Mouse (Mus musculus): Measurements from ENCODE around the gene Tbc1d10b. TPM values are rescaled to one million over a fixed set of nuclear protein-coding genes. Genes with fewer than 3 reads are reported as not detected.

The Tbc1d10b gene
- 11.7 TPM for polyA plus RNA-seq (2017; shearing (Covaris generic))

DNA sequence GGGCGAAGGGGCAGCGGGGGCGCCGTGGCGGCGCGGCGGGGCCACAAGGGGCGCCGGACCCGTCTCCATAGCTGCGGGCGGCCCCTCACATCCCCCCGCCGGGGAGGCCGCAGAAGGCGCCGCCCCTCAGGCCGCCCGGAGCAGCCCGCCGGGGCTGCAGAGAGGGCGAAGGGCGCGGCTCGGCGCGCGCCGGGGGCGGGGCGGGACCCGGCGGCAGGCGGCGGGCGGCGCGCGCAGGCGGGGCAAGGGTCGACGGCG lies at the start of gene Tbc1d10b:
TSS of gene Tbc1d10b (minus strand) at position 174 of the 258 bp plus-strand sequence.

DNA sequence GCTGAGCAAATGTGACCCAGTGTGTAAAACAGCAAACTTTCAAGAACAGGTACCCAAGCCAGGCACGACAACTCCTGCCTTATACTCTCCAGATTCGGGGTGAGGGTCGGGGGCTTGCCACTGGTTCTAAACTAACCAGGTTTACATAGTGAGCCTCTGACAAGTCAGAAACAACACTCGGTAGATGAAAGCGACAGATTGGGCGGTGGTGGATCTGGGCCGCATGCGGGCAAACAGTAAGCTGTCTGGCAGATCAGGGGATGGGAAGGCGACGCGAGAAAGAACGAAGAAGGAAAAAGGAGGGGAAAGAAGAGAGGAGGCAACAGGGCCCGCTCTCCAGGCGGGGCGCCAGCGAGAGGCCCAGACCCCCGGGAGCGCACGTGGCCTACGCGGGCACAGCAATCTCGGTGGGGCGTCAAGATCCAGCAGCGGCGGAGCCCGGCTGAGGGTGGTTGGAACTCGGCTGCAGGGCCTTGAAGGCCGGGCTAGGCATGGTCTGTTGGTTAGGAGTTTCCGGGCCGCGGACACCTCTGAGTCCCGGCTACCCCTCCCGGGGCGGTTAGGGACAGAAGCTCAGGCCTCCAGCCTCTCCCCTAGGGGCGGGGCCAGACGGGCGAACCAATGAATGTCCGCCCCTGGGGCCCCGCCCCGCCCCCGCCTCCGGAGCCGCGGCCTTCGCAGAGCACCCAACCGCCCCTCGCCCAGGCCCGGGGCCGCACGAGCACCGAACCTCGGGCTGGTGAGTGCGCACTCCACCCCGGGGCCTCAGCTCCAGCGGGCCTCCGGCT lies 35.8 kb upstream of the Tbc1d10b start, which contains the start of gene Zfp771:
TSS of gene Zfp771 (plus strand) at position 405 of the 788 bp plus-strand sequence.

GRCm38 (mm10) chr7:127232622-127233367 lies 24.5 kb upstream of the Tbc1d10b start, which contains the start of the genes Zfp553 and Sept1:
Gene Zfp553, plus strand, starts transcription at chr7:127233061.
Gene Sept1, minus strand, starts transcription at chr7:127233130.

DNA sequence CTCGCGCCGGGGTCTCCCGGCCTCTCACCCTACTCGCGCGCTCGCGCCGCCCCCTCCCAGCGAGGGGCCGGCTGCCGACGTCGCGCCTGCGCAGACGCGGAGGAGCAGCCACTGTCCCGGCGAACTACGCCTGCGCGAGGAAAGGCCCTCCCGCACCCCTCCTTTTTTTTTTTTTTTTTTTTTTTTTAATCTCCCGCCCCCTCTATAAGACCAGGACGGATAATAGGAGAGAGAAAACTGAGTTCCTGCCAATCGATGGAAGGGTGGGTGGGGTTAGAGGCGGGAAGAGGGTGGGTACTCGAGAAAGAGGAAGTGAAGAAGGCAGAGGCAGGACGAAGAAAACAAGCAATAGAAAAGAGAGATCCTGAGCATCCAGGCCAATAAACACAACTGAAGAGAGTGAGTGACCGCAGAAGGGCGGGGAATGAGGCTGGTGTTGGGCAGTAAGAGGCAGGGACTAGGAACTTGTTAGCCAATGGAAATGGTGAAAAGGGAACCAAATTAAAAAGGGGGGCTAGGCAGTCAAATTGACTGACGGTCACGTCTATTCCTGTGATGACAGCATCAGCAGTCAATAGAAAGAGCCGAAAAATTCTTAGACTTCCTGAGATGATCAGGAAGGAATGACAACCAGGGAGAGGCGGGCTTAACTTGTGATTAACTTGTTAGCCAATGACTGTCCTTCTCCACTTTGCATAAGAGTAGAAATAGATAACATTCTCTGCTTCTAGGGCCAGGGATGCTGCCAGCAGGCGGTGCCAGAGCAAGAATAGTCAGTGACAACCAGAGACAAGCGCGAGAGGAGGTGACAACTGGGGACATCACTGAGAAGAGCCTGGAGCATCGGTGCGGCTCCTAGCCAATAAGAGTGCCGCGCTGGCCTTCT lies 528 bp upstream of the Tbc1d10b start, which contains the start of gene Mylpf:
TSS of gene Mylpf (plus strand) at position 338 of the 886 bp plus-strand sequence.

GRCm38 (mm10) chr7:127195544-127196295 lies 12.5 kb downstream of the Tbc1d10b start, which contains the start of gene Cd2bp2:
Gene Cd2bp2, minus strand, starts transcription at chr7:127196050.

Other genes starting within 250 kb of the Tbc1d10b start
- gene Cdipt, start 232.6 kb downstream of the Tbc1d10b start, polyA plus RNA-seq (2017; shearing (Covaris generic)), result 358 TPM
- gene Cdiptos, start 232.4 kb downstream of the Tbc1d10b start, polyA plus RNA-seq (2017; shearing (Covaris generic)), result 3.1 TPM
- 61.2 TPM for gene Mvp, start 193.8 kb downstream of the Tbc1d10b start, polyA plus RNA-seq (2017; shearing (Covaris generic))
- gene Pagr1b, start 192.0 kb downstream of the Tbc1d10b start, polyA plus RNA-seq (2017; shearing (Covaris generic)), result 1.2 TPM
- 166 TPM for gene Pagr1a, start 191.1 kb downstream of the Tbc1d10b start, polyA plus RNA-seq (2017; shearing (Covaris generic))
- gene Gm42742, start 187.4 kb downstream of the Tbc1d10b start, polyA plus RNA-seq (2017; shearing (Covaris generic)), result 47.3 TPM
- gene Prrt2, start 187.3 kb downstream of the Tbc1d10b start, polyA plus RNA-seq (2017; shearing (Covaris generic)), result 27.4 TPM
- 27.5 TPM for gene Maz, start 181.4 kb downstream of the Tbc1d10b start, polyA plus RNA-seq (2017; shearing (Covaris generic))
- gene Kif22, start 166.0 kb downstream of the Tbc1d10b start, polyA plus RNA-seq (2017; shearing (Covaris generic)), result 16.5 TPM
- gene Zg16, start 121.1 kb downstream of the Tbc1d10b start, polyA plus RNA-seq (2017; shearing (Covaris generic)), result not detected
- 449 TPM for gene AI467606, start 117.1 kb downstream of the Tbc1d10b start, polyA plus RNA-seq (2017; shearing (Covaris generic))
- gene Qprt, start 86.2 kb downstream of the Tbc1d10b start, polyA plus RNA-seq (2017; shearing (Covaris generic)), result 19.6 TPM
- gene Spn, start 70.6 kb downstream of the Tbc1d10b start, polyA plus RNA-seq (2017; shearing (Covaris generic)), result 78.6 TPM
- gene Cd2bp2, start 12.4 kb downstream of the Tbc1d10b start, polyA plus RNA-seq (2017; shearing (Covaris generic)), result 89.7 TPM
- 18.9 TPM for gene Mylpf, start 422 bp upstream of the Tbc1d10b start, polyA plus RNA-seq (2017; shearing (Covaris generic))
- 26.7 TPM for gene Zfp553, start 24.6 kb upstream of the Tbc1d10b start, polyA plus RNA-seq (2017; shearing (Covaris generic))
- gene Sept1, start 24.7 kb upstream of the Tbc1d10b start, polyA plus RNA-seq (2017; shearing (Covaris generic)), result 480 TPM
- gene Zfp771, start 35.8 kb upstream of the Tbc1d10b start, polyA plus RNA-seq (2017; shearing (Covaris generic)), result 1.8 TPM
- 36.1 TPM for gene Dctpp1, start 52.2 kb upstream of the Tbc1d10b start, polyA plus RNA-seq (2017; shearing (Covaris generic))
- 31.6 TPM for gene Sephs2, start 65.6 kb upstream of the Tbc1d10b start, polyA plus RNA-seq (2017; shearing (Covaris generic))
- 462 TPM for gene Itgal, start 87.8 kb upstream of the Tbc1d10b start, polyA plus RNA-seq (2017; shearing (Covaris generic))
- 0.49 TPM for gene Zfp768, start 137.1 kb upstream of the Tbc1d10b start, polyA plus RNA-seq (2017; shearing (Covaris generic))
- gene Zfp747, start 167.6 kb upstream of the Tbc1d10b start, polyA plus RNA-seq (2017; shearing (Covaris generic)), result 20.8 TPM
- gene 9130019O22Rik, start 178.7 kb upstream of the Tbc1d10b start, polyA plus RNA-seq (2017; shearing (Covaris generic)), result 9.6 TPM
- 7.4 TPM for gene E430018J23Rik, start 185.2 kb upstream of the Tbc1d10b start, polyA plus RNA-seq (2017; shearing (Covaris generic))
- 15.9 TPM for gene Zfp764, start 198.4 kb upstream of the Tbc1d10b start, polyA plus RNA-seq (2017; shearing (Covaris generic))
- gene Zfp688, start 213.6 kb upstream of the Tbc1d10b start, polyA plus RNA-seq (2017; shearing (Covaris generic)), result 52.8 TPM
- gene Zfp689, start 240.7 kb upstream of the Tbc1d10b start, polyA plus RNA-seq (2017; shearing (Covaris generic)), result 10.1 TPM